Mouse (Mus musculus) cerebellum, adult 8-10 months (tissue): ENCODE measurements around the gene Dio1.

Source experiments
- DNase-seq: peaks from one replicate; pipeline ENCODE4 v3.0.0; 2022

The Dio1 gene

DNA sequence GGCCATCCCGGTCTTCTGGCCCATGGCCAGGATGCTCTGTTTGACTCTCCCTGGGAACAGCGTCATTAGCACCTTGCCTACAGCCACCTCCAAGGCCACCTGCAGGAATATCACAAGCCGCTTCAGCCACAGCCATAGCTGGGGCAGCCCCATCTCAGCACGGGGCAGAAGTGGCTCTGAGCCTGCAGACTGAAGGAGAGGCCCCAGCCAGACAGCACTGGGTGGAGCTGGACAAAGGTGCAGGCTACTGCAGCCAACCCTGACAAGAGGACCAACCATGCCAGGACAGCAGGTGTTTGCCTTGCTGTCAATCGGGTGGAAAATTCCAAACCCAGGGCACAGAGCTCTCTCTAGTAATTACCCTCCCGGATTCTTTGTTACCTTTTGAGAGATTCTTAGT, at the start of gene Dio1:
Gene Dio1, minus strand, starts transcription at position 204 of the 400 bp plus-strand sequence.
- DNase-seq, result peak; percentile 67

DNA sequence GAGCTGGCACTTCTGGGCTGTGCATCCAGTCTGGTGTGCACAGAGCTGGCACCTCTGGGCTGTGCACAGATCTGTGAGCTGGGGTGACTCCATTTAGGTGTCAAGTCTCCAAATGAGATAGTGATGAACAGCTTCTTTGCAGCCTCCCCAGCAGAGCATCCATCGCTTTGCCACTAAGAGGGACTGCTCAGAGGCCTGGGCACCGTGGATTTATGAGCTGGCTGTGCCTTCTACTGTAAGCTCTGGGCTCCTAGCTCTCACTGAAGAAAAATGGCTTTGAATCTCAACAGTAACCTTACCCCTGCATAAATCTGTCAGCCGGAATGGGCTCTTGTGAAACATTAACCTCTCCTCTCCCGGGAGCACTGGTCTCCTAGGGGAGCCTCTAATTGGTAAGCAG, 47.6 kb upstream of the Dio1 start:
- DNase-seq, result no peak

DNA sequence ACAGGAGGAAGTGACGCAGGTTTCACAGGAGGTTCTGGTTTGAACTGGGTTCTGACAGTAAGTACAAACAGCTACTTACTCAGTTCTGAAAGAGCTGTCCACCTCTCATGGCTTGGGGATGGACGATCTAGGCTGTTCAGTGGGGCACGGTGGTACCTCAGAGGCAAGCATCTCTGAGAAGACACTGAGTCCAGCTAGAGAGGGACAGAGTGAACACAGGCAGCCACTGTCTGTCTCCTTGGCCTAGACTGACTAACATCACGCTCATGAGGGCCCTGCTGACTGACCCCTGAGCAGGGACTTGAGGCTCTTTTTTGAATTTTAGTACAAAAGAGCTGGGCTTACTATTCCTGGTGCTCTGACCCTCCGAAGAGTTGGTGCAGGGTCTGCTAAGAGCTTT, 47.2 kb upstream of the Dio1 start:
- no peak for DNase-seq

DNA sequence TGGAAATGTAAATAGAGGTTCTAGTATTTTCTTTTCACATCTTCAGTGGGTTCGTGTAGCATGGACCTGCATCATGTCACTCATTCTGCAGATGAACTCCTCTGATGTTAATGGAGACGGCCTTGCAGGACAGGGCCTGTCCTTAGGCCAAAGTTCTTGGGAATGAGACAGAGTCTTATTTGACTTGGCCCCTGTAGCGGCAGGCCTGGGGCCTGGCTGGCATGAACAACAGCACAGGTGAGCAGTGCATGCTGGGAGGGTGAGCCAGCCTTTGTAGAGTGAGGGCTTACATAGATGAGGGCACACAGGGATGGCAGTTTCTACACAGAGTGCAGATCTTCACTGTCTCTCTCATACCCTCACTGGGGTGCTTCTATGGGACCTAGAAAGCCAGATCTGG, 46.6 kb upstream of the Dio1 start:
- DNase-seq, result no peak

DNA sequence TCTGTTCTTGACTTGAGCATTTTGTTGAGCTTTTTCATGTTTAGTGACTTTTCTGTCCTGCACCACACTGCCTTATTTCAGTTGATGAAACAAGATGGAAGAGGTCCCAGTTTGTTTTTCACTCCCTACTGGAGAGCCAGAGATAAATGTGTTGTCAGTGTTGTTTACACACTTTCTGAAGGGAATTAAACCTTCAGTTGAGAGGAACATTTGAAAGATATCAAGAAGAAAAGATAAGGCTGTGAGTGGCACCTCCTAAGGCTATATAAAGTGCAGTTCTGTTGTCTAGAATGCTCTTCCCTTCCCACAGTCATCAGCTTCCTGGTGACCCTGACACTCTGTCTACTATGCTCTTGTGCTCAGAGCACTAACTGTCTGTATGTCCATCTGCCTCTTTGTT, 44.4 kb upstream of the Dio1 start:
- no peak for DNase-seq

DNA sequence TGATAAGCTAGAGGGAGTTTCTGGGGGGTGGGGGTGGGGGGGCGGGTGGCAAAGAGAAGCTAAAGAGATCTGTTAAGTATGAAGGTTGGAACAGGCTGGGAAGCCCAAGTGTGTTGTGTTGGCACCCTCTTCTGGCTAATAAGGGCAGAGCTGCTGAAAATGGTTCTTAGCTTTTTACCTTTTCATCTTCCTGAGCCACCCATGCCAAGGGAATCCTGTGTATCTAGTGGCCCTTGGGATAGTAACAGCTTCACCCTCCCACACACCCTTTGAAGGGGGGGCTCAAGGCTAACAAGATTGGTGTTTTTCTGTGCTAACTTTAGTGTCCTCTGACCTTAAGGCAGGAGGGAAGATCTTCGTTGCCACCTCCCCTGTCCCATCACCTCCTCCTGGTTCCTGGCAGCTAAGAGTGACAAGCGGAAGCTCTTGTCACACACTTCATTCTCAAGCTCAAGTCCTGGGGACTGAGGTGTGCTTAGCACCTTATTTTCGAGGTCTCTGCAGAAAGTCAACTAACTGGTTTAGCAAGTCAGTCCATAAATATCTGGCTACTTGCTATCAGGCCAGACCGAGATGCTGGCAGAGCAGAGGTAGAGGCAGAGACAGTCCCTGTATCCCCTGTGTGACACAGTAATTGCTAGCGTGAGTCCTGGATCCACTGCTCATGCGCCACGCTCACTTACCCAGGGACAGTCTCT, 42.5 kb upstream of the Dio1 start:
- peak; percentile 19 for DNase-seq

DNA sequence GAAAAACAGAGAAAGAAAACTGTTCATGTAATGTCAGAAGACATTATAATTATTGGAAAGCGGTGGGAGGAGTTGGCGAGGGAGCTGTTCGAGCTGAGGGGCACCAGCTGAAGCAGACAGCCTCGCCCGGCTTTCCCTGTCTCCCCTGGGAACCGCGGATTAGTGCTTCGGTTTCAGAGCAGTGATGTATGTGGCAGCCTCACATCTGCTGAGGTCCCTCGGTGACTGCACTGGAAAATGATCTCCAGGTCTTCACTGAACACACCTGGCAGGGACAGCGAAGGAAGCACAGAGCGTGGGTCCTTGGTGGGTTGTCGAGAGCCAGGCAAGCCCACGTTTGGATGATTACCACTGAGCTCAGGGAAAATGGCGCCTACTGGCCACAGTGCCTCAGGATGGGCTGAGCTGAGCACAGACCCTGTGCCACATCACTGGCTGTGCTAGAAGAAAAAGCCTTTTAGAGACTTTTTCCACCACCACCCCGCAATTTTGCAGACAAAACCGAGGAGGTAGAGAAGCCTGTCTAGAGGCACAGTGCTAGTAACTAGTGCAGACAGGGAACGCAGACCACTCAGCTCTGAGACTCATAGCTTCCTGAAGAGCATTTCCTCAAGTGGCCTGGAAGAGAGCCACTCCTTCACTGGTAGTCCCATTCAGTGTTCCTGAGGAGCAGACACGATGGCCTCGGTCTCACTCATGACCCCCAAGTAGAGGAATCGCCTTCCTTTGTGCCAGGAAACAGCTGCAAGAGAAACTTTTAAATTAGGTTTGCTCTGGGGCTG, 41.8 kb upstream of the Dio1 start:
- DNase-seq, result no peak

DNA sequence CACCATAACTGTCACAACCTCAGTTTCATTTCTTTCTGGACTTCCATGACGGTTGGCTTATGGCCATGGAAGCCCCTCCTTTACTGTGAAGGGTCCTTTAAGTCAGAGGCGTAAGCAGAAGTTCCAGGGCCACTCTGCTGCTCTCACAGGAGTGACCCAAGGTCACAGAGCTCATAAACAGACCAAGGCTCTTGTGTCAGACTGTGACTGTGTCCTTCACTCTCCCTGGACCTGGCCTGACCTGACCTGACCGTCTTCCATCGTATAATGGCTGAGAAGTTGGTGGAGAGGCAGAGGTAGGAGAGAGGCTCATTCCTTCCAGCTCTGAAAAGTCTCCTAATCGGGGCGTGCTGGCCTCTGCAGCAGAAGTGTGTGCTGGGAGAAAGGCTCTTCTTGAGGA, 40.3 kb upstream of the Dio1 start:
- no peak for DNase-seq

DNA sequence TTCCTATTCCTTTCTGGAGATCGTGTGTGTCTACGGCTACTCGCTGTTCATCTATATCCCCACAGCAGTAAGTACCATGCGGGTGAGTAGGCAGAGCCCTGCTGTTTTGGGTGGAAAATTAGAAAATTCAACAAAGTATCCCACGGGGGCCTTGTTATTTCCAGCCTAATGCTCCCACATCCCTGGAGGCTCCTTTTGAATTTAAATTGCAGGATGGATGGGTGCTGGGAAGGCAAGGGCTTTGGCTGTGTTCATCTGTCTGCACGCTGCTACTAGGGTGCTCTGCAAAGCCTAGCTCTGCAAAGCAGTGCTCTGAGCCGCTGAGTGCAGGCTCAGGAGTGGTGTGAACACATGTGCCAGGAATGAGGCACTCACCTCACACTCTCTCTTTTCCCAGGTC, 37.6 kb upstream of the Dio1 start:
- no peak for DNase-seq

DNA sequence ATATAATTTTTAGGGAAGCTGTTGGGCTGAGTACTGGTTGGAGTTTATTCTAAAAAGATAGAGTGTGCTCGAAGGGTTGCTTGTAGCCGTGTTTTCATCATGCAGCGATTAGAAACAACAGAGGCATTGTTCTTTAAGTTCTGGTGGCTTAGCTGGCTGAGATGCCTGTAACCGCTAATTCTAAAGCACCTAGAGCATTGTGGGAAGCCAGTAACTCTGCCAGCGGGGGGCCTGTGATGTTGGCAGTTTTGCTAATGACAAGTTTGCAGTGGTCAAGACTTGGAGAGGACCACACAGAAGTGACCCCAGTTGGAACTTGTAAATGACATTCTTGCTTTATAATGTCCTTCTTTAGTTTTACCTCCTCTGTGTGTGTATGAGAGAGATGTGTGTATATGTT, 34.4 kb upstream of the Dio1 start:
- DNase-seq, result no peak

DNA sequence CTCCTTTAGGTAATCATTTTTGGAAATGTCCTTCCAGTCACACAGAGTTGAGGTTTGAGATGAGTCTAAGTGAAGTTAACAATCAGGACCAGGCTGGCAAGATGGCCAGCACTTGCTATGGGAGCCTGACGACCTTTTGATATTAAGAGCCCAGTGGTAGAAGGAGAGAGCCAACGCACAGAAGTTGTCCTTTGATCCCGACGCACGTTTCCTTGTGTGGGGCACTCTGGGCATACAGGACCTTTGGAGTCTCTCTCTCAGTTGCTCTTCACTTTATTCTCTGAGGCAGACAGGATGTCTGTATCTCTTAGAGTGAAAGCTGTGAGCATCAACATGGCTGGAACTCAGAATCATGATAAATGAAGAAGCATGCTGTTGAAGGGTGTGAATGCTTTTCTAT, 30.5 kb upstream of the Dio1 start:
- DNase-seq, result no peak

DNA sequence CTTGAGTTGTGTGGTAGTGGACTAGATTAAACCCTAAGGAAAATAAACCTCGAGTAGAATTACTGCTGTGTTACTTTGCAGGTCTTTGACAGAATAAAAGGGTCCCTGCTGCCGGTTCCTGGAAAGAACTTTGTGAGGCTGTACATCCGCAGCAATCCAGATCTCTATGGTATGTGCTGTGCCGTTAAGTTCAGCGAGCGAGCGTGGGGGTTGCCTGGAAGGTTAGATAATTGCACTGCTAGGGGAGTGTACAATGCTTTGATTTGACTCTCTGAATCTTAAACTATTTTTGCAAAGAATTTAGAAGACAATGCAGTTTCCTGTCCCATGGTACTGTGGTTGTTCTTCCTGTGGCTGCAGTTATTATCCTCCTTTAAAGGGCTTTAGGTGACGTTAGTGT, 29.4 kb upstream of the Dio1 start:
- no peak for DNase-seq

DNA sequence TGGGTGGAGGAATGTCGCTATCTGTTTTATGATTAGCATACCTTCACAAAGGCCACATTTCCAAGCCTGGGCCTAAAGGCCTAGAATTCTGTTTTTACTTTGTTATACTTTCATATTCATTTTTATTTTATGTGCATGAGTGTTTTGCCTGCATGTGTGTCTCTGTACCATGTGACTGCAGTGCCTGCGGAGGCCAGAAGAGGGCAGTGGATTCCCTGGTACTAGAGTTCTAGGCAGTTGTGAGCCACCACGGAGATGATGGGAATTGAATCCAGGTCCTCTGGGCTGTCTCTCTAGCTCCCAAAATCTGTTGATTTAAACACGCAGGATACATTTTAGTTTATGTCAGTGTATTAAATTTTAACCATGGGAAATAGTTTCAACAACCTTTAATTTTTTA, 26.5 kb upstream of the Dio1 start:
- no peak for DNase-seq

DNA sequence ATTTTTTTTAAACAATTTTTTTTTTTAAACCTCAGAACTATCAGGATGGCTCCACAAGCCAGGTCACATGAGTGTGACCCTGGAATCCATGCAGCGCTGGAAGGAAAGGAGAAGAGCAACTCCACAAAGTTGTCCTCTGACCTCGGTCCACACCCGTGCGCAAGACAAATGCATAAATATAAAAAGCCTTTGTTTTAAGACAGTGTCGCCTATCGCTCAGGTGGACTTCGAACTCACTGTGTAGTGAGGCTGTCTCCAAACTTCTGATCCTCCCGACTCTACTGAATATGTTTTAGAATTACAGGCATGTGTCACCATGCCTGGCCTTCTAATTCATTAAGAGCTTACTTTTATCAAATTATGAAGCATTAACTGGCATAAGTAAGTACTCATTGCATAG, 21.6 kb upstream of the Dio1 start:
- no peak for DNase-seq

DNA sequence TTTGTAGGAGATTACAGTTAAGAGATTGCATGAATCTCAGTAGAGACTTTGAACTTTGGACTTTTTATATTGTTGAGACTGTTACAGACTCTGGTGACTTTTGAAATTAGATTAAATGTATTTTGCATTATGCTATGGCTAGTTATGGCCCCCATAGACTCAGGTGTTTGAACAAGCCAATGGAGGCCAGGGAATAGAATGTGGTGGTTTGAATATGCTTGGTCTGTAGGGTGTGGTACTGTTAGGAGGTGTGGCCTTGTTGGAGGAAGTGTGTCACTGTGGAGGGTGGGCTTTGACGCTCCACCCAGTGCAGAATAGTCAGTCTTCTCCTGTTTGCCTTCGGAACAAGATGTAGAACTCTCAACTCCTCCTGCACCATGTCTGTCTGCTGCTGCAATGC, 16.1 kb upstream of the Dio1 start:
- no peak for DNase-seq

DNA sequence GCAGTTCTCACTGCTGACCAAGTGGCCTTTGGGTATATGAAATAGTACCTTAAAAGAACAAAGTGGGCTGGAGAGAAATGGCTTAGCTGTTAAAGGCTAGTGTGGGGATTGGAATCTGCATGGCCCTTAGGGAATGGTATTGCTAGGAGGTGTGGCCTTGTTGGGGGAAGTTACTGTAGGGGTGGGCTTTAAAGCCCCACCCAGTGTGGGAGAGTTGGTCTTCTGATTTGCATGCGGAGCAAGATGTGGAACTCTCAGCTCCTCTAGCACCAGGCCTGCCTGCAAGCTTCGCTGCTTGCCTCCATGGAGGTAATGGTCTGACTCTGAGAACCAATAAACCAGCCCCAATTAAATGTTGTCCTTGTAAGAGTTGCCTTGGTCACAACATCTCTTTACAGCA, 14.1 kb upstream of the Dio1 start:
- no peak for DNase-seq

DNA sequence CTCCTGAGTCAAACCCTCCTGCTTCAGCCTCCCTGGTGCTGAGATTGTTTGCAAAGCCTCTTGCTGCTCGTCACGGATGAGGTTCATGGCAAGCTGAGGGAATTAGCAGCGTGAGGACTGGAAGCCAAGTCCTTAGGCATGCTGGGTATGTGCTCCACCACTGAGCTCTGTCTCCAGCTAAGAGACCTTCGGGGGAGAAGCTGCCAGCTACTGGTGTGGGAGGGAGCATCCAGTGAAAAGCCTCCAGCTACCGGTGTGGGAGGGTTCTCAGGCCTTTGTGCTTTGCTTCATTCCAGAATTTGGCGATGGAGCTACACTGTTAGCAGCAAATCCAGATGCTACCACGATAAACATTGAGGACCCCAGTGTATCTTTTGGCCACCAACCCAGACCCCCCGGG, 11.7 kb upstream of the Dio1 start:
- DNase-seq, result no peak

DNA sequence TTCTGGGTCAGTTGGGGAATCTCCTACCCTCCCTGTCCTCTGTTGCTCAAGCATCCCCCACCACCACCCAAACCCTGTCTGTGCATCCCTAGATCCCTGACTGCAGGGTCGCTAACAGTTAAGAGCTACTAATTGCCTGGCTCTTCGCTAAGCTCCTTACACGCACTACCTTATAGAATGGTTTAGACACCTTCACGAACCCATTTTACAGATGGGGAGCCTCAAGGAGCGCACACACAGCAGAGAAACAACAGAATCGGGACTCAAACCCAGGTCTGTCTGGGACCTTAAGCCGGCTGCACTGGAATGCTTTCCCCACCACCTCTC, 7.5 kb upstream of the Dio1 start:
- no peak for DNase-seq

DNA sequence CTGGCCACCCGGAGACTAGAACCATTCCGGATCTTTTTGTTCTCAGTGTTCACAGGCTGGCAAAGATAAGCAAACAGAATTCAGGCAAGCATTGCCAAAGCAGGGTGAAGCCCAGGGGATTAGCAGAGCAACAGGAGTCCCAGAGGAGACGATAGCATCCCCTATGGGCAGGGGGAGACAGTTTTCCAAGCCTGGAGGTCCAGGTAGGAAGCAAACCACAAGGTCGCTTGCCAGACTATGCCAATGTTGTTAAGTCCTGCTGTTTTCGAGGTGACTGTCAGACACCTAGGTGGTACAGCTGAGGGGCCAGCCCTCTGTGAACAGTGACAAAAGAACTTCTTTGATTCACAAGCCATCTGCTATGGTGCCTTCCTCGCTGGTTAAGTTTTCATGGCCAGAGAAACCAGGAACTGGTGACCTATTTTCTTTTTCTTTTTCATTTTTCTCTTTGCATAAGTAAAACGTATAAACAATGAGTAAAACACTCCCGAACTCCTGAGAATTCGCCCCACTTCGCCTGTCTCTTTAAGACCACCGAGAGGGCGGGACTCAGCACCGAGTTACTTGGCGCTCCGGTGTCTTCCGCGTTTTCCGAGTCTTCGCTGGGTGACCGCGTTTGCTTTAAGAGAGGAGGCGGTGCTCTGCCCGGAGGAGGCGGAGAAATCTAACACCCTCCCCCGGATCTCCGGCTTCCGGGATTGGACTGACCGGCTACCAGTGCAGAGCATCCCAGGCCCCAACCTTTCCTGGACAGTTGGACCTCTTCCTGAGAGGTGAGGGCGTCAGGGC, 6.9 kb upstream of the Dio1 start, which contains the start of gene Yipf1:
Gene Yipf1, plus strand, starts transcription at position 674 of the 789 bp plus-strand sequence.
- peak; percentile 86 for DNase-seq

DNA sequence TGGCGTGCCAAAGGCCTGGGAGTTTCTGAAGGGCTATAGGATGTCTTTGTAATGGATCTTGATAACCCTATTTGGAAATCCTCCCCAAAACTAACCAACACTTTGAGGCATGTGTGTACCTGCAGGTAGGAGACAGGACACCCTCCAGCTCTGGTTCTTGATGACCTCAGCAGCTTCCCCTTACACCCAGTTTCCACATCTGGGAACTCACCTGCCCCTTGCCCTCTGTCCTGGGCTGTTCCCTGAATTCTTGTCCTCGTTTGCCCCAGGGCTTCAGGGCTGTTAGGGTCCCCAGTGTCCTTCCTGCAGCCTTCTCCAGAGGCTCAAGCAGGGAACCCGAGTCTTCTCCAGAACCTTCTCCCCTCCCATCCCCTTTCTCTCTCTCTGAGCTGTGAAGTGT, 3.4 kb downstream of the Dio1 start:
- DNase-seq, result no peak

DNA sequence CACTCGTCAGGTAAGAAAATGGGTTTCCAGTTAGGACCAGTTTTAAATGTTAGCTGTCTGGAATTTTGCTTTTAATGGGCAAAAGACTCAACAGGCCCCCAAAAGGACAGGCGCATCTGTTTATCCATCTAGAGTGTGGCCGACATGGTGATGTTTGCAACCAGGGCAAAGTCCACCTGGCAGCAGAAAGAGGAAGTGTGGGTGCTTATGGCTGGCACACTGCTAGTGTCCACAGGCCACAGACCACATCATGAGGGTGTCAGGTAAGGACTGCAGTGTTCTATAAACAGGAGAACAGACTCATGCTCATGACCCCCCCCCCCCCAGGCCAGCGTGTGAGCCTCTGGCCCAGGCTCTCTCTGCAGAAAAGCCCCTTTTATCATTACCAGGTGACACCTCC, 4.1 kb downstream of the Dio1 start:
- no peak for DNase-seq

DNA sequence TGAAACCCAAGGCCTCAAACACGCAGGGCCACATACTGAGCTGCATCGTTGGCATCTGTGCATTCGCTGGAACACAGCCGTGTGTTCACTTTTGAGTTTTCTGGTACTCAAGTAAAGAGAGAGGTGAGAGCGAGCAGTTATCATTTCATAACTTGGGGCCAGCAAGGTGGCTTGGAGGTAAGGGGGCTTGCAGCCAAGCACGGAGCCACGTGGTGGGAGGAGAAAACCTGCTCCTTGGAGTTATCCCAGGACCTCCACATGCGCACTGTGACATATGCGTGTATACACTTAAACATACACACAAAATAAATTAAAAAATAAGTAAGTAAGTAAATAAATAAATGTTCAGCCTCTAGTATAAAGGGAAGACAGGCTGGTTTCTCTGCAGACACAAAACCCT, 4.7 kb downstream of the Dio1 start:
- DNase-seq, result no peak

DNA sequence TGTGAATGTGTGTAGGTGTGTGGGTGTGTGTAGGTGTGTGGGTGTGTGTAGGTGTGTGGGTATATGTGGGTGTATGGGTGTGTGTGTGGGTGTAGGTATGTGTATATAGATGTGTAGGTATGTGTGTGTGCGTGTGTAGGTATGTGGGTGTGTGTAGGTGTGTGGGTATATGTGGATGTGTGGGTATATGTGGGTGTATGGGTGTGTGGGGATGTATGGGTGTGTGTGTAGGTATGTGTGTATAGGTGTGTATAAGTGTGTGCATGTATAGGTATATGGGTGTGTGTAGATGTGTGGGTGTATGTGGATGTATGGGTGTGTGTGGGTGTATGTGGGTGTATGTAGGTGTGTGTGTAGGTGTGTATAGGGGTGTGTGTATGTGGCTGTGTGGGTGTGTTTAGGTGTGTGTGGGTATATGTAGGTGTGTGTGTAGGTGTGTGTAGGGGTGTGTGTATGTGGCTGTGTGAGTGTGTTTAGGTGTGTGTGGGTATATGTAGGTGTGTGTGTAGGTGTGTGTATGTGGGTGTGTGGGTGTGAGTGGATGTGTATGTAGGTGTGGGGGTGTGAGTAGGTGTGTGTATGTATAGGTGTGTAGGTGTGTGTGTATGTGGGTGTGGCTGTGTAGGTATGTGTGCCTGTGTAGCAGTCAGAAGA, 5.9 kb downstream of the Dio1 start:
- no peak for DNase-seq

DNA sequence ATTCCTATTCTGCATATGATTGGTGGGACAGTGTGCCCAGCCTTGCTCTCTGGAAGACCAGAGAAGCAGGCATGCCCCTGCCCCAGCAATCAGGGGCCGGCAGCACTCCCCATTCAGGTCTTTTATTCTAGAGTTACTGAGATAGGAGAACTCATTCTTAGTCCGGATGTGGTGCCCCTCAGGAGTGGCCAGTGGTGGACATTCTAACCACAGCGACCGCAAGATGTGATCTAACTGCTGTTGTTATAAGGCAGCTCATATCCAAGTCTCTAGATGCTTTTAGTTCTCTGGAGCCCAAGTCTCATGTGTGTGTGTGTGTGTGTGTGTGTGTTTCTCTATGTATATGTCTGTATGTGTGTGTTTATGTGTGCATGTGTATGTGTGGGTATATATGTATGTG, 6.6 kb downstream of the Dio1 start:
- no peak for DNase-seq
